Mouse (Mus musculus): ENCODE results near the gene Ipo5.

Gene Ipo5

DNA sequence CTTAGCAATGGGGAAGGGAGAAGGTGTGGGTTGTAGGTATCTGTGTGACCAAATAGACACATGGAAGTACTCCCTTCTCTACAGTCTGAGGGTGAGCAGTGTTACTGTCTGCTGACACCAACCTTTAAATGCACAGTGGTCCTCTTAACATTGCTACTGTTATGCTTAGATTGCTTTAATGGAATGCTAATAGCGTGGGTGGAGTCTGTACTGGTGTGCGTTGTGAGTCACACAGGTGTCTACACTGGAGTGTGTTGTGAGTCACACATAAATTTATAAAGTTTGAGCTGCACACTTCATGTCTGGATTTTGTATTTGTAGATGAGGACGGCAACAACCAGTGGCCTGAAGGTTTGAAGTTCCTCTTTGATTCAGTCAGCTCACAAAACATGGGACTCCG lies 10.8 kb downstream of the Ipo5 start:
- DNase-seq (ENCODE audit: low spot score in 2 of 2) = no peak

GRCm38 (mm10) chr14:120924044-120924443 lies 13.0 kb downstream of the Ipo5 start:
- DNase-seq (ENCODE audit: low spot score in 2 of 2) = no peak

GRCm38 (mm10) chr14:120925731-120926585 lies 14.9 kb downstream of the Ipo5 start:
- no peak for DNase-seq (ENCODE audit: low spot score in 2 of 2)

- DNase-seq (ENCODE audit: low spot score in 2 of 2) = no peak
These were observed 20.2 kb downstream of the Ipo5 start for GRCm38 (mm10) chr14:120931236-120931635.

- no peak for DNase-seq (ENCODE audit: low spot score in 2 of 2)
These were observed 22.6 kb downstream of the Ipo5 start for GRCm38 (mm10) chr14:120933624-120934023.

DNA sequence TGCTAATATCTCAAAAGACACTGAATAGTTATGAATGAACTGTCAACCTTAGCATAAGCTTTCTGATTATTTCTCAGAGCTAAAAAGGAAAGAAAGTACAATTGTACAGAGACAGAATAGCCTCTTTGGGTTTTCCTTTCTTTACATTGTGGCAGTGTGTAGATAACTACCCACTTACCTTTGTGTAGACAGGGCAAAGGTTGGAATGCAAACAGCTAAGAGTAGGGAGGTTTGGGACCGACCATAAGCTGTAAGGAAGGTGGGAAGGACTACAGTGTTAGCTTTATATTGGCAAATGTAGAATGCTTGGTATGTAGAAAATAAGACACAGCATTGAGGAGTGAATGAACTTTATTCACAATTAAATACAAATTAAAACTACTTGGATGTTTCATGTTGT lies 26.1 kb downstream of the Ipo5 start:
- no peak for DNase-seq (ENCODE audit: low spot score in 2 of 2)

GRCm38 (mm10) chr14:120942803-120943202 lies 31.8 kb downstream of the Ipo5 start:
- no peak for DNase-seq (ENCODE audit: low spot score in 2 of 2)

GRCm38 (mm10) chr14:120945146-120945545 lies 34.1 kb downstream of the Ipo5 start:
- no peak for DNase-seq (ENCODE audit: low spot score in 2 of 2)

GRCm38 (mm10) chr14:120947104-120947503 lies 36.1 kb downstream of the Ipo5 start:
- no peak for DNase-seq (ENCODE audit: low spot score in 2 of 2)

DNA sequence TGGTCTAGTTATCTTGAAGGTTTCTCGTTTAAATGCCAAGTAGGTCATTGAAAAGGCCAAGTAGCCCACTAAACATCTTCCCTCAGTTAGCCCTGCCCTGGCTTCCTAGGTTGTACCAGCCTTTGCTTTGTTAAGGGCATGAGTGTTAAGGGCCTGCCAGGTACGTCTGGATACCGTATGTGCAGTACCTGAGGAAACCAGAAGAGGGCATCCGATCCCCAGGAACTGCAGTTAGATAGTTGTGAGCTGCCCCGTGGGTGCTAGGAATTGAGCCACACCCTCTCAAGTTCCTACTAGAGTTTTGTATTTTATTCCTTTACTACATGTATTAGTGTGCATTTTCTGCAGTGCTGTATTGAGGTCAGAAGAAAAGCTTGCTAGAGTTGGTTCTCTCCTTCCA lies 38.0 kb downstream of the Ipo5 start:
- no peak for DNase-seq (ENCODE audit: low spot score in 2 of 2)

DNA sequence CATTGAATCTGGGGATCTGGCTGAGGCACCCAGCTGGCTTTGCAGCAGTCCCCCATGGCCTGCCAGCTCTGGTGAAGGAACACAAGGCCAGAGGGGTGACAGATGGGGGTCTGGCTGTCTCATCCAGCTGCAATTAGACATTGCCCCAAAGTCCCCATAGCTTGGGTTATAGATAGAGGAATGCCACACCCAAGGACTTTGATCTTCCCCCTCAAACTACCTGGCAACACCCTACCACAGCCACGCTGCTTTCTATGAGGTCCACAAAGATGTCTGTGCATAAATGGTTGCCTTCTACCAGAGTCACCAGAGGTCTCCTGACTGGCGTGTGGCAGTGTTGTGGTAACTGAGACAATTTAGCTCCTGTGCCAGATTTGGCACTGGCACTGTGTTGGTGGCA lies 39.0 kb downstream of the Ipo5 start:
- DNase-seq (ENCODE audit: low spot score in 2 of 2) = no peak

GRCm38 (mm10) chr14:120952434-120952833 lies 41.4 kb downstream of the Ipo5 start:
- no peak for DNase-seq (ENCODE audit: low spot score in 2 of 2)

- no peak for DNase-seq (ENCODE audit: low spot score in 2 of 2)
These were observed 49.5 kb downstream of the Ipo5 start for GRCm38 (mm10) chr14:120960551-120960950.

DNA sequence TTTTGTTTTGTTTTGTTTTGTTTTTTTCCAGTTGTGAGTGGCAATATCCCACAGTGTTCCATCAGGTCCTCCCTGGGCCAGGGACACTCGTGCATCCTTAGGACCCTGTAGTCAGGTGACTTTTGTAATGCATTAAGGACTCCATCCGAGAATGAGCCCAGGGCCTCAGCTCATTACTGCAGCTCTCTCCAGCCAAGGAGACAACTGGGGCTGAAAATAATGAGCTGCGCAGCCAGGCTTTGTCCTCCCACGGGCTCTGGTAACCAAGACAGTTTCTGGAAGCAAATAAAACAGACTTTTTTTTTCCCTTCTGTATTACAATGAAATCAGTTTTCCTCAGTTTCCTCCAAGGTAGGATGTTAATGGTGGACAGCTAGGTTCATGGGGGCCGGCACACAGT lies 50.0 kb downstream of the Ipo5 start:
- DNase-seq (ENCODE audit: low spot score in 2 of 2) = no peak

- no peak for DNase-seq (ENCODE audit: low spot score in 2 of 2)
These were observed 56.0 kb downstream of the Ipo5 start for GRCm38 (mm10) chr14:120967072-120967471.

- no peak for DNase-seq (ENCODE audit: low spot score in 2 of 2)
These were observed 57.7 kb downstream of the Ipo5 start for GRCm38 (mm10) chr14:120968723-120969122.

GRCm38 (mm10) chr14:120969673-120970072 lies 58.6 kb downstream of the Ipo5 start:
- DNase-seq (ENCODE audit: low spot score in 2 of 2) = no peak

- DNase-seq (ENCODE audit: low spot score in 2 of 2) = no peak
These were observed 59.6 kb downstream of the Ipo5 start for GRCm38 (mm10) chr14:120970637-120971036.

- no peak for DNase-seq (ENCODE audit: low spot score in 2 of 2)
These were observed 60.3 kb downstream of the Ipo5 start for GRCm38 (mm10) chr14:120971313-120971712.

DNA sequence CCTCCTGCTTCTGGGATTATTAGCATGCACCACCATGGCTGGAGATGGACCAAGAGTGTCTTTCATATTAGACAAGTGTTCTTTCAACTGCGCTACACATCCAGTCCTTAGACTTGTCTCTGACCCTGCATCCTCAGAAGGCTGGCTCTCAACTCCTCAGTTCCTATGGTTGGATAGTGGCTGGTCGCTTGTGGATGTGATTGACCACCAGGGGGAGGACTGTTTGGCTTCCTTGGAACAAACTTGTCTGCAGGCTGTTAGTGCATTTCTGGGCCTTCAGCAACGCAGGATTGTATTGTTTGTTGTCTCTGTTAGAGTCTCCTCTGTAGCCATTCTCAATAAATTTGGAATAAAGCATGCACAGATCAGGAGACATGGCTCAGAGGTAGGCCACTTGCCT lies 68.5 kb downstream of the Ipo5 start:
- DNase-seq (ENCODE audit: low spot score in 2 of 2) = no peak

DNA sequence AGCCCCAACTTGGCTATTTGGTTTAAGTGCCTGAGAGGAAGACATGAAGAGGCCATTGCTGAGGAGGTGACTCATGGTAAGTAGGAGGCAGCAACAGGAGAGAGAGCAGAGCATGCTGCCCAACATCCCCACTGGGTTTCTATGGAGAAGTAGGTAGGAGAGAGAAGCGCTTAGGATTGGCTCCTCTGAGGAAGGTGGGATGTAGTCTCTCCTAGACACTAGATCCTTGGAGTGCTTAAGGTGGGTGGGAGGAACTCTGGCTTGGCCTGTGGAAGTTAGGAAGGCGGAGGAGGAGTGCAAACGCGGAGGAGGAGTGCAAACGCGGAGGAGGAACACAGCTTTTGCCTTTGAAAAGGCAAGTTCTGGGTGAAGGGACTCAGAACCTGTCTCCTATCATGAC lies 78.1 kb downstream of the Ipo5 start:
- DNase-seq (ENCODE audit: low spot score in 2 of 2) = no peak

Measured in frontal cortex, postnatal 14 days (tissue).